Mouse (Mus musculus) left cerebral cortex, postnatal 25 days (tissue): Measurements from ENCODE around the gene Ccr4. TPM values are rescaled to one million over a fixed set of nuclear protein-coding genes. Genes with fewer than 3 reads are reported as not detected.

Experiments used
- DNase-seq, 2 experiments: peaks; one replicate each; pipeline ENCODE4 v3.0.0; 2022; ENCODE audit warnings: low spot score in 2 of 2, mixed read lengths in 1 of 2
- intact Hi-C: fragments of 180-260 bp; cut with DNase I; formaldehyde crosslinking; loops from one replicate; pipeline ENCODE4 v1.15.1; 2025
- total RNA-seq, 2 experiments: library from RNA; stranded (reverse); gene quantifications; 2 replicates each; pipeline ENCODE4 v1.2.3; 2021

Ccr4 gene
- total RNA-seq, 2 experiments from 2014 or later: not detected

DNA sequence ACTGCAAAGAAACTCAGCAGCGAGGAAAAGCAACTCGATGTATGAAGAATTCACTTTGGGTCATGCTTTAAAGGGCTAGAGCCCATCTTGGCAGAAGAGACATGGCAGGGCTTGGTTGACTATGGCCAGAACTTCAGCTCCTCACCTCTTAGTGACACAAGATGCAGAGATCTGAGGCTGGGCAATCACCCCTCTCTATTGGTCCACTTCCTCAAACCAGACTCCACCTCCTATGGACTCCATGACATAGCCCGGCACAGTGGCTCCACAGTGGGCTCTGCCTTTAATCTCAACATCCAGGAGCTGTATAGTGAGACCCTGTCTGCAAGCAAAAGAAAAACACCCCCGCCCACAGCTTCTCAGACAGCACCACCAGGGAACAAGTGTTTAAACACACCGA is 19.9 kb downstream of the Ccr4 start:
- intact Hi-C loops: no loop called here
- DNase-seq: no peak

DNA sequence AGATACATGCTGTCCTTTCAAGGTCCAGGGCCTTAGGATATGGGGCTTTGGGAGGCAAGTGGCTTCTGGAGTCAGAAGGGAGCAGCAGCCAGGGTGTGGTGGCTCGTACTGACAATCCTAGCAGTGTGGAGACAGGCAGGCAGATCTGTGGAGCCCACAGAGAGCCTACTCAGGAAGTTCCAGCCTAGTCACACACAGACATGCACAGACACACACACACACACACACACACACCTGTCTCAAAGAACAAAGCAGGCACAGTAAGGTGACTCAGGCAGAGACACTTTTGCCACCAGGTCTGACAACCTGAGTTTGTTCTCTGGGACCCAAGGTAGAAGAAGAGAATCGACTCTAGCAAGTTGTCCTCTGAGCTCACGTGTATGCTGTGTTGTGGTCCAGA is 23.8 kb downstream of the Ccr4 start:
- DNase-seq: no peak
- intact Hi-C loops: no loop called here

DNA sequence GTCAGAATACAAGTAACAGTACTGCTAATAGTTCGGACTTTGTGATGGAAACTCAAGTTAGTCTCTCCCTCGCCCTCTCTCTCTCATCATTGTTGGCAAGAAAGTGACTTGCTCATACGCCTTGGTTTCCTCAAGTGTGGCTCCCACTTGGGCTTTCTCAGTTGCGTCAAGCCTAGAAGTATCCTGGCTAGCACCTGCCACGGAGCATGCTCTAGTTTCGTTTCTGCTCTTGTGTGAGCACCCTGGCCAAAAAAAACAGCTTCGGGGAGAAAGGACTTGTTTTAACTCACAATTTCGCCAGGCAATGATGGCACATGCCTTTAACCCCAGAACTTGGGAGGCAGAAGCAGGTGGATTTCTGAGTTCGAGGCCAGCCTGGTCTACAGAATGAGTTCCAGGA is 27.7 kb downstream of the Ccr4 start:
- DNase-seq: no peak
- intact Hi-C loops: no loop called here

DNA sequence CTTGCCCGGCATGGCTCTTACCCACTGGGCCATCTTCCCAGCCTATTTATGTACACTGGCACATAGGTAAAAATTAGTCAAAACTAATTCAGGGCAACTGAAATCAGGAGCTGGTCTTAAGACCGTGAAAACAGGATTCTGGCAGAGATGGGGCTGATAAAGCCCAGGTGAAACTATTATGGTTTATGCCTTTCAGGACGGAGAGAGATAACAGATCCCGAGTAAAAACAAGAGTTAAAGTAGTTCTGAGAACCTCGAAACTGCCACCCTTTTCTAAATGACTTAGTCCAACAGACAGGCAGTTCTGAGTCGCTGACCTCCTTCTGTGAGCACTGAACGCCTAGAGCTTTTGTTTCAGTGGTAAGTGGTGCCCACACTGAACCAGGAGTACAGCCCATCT is 32.8 kb downstream of the Ccr4 start:
- intact Hi-C loops: no loop called here
- DNase-seq: no peak

DNA sequence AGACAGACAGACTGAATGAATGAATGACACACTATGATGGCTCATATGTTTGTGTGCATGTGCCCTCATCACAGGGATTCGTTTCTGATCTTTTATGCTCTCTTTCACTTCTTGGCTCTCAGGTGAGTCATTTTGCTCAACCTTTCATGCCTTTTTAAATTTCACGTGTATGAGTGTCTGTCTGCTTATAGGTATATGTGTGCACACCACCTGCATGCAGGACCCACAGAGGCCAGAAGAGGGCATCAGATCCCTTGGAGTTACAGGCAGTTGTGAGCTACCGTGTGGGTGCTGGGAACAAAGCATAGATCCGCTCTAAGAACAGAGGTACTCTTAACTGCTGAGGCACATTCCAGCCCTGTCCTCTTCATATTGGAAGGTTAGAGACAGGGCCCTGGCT is 36.0 kb downstream of the Ccr4 start:
- DNase-seq: no peak
- intact Hi-C loops: no loop called here

DNA sequence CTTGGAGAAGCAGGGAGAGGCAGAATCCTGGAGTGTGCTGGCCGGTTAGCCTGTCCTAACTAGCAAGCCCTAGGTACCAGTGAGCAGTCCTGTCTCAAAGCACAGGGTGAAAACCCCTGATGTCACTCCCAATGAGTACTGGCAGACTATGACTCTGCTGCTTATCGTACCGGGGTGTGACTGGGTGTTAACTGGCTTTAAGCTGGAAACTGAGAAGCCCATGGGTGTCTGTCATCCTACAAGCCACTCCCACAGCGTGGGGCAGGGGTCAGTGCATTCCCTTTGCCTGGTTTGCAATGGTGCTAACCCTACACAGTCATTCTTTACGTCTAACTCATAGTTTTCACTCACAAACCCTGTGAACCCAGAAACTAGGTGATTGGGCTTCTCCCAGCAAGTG is 36.5 kb downstream of the Ccr4 start:
- no peak for DNase-seq
- intact Hi-C loops: no loop called here

DNA sequence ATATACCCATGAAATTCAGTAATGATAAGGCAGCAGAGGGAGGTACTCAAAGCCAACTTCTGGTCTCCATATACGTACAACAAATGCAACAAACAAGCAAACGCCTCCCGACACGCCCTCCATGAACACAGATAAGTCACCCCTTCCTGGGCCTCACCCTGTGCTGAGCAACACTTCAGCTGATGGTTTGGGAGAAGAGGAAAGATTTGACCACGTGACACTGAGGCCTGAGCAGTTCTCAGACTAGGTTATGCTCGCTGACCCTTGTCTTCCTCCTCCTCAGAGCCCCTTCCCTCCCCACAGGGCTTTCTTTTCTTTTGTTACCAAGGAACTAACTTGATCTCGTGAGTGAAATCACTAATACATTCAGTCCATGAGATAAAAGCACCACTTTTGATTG is 37.8 kb downstream of the Ccr4 start:
- no peak for DNase-seq
- intact Hi-C loops: no loop called here

DNA sequence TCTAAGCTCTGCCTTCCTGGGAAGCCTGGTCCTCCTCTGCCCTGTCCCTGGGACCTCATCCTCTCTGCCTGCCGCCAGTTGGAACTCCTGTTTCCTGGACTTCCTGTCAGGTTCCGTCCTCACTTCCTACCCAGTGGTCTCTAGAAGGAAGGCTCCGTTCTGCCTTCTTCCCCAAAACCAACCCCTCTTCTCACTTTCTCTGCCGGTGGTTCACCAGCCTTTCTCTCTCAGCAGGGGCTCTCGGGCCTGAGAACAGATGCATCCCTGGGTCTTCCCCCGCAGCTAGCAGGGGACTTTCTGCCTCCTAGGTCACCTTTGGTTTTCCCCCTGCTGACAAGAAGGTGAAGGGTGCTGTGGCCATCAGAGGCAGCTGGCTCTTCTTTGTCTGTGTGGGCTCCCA is 39.3 kb downstream of the Ccr4 start:
- DNase-seq: no peak
- intact Hi-C loops: no loop called here

DNA sequence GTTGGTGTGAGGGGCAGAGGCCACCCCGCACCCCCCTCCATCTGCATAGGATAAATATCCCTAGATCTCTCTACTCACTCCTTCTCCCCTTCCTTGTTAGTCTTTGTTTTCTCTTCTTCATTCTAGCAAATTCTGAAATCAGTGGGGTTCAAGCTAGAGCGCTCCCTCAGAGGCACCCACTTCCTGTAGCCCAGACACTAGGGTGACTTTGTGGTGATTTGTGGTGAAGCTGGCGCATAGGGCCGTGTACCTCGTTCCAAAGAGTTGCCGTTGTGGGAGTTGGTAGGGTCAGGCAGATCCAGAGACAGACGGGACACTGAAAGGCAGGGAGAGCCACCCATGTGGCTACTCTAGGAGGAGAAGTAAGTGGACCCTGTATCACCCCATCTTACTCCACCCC is 42.1 kb downstream of the Ccr4 start:
- intact Hi-C loops: no loop called here
- DNase-seq: no peak

DNA sequence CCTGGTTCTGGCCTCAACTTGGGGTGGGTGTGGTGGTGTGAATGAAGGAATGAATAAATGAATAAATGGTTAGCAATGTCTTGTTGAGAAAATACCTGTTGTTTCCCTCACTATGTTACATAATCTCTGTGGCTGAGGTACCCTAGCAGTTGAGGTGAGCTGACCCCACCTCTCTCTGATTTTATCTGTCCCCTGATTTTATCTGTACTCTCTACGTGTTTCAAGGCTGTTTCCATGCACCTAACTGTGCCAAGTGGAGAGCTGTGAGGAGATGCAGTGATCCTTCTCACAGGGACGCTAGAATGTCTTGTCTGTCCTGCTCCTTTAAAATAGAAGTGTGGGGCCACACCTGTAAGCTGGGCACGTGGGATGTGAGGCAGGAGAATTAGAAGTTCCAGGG is 46.3 kb downstream of the Ccr4 start:
- intact Hi-C loops: no loop called here
- no peak for DNase-seq

DNA sequence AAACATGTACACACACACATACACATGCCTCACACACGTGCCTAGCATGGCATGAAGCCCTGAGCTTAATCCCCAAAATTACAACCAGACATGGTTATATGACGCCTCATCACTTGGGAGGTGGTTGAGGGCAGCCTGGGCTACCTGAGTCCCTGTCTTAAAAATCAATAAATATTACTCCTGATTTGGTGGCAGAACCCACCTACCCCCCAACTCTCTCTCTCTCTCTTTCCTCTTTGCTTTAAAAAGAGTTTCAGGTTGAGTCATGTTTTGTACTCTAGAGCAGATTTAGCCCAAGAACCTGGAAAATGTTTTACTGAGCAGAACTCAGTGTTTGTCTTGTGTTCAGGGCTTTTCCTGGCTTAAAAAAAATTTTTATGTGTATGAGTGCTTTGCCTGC is 49.3 kb downstream of the Ccr4 start:
- no peak for DNase-seq
- intact Hi-C loops: no loop called here

DNA sequence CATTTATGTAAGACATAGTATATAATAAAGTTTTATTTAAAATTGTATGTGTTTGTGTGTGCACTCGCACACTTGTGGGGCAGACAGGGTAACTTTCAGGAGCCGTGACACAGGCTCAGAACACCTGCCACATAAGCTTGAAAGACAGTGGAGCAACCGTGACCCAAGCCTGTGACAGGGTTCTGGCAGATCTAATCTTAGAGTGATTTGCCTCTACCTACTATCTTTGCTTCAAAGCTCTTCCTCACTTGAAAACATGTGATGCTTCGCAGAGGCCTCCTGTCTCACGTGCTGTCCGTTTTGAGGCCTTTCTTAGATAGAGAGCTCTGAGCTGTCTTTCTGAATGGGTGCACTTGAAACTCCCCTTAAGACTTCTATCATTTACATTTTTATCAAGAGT is 52.3 kb downstream of the Ccr4 start:
- DNase-seq: no peak
- intact Hi-C loops: no loop called here

DNA sequence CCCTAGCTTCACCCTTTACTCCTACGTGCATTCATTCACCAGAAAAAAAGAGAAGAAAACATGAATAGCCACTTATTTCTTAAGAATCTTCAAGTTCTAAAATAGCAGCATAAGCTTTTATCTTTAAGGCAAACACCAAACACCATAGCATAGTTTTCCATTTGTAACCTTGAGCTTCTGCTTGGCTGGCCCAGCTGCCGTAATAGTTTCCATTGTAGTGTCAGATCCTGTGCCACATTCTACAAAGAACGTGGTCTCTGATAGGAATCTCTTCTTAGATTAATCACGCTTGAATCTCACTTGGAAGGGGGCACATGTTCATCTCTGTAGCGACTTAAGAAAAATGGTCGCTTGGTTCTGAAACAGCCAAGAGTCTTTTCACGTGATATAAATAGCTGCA is 53.1 kb downstream of the Ccr4 start:
- DNase-seq: no peak
- intact Hi-C loops: no loop called here

DNA sequence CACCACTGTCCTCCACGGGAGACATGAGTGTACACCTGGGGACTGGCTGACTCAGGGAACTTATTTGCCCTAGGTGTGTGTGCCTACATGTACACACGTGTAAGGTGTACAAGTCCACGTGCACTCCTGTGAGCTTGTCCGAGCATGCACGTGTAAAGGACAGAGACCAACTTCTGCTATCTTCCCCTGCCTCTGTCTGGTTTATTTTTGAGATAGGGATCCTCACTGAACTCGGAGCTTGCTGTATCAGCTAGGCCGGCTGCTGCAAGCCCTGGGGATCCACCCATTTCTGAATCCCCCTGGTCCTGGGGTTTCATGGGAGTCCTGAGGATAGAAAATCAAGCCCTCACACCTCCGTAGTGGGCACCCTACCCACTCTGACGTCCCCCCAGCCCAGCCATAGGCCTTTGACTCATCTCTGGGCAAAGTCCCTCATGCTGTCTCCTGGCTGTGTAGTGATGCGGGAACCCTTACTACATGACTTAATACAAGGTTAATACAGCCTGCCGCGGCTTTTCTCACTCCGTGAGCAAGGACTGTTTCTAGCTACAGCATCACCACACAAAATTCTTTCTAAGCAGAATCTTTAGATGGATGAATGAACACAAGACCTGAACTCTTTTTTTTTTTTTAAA is 55.5 kb downstream of the Ccr4 start:
- DNase-seq: no peak

DNA sequence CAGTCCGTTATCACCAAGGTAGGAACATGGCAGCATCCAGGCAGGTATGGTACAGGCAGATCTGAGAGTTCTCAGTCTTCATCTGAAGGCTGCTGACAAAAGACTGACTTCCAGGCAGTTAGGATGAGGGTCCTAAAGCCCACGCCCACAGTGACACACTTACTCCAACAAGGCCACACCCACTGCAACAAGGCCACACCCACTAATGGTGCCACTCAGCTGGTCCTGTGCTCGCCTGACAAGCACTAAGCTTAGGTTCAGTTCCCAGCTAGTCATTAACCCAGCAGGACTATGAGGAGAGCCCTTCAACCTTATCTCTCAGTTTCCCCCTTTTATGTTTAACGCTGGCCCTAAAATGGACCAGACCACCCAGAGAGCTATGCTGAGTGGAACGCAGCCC is 56.0 kb downstream of the Ccr4 start:
- intact Hi-C loops: no loop called here
- DNase-seq: no peak

More for the DNA sequence above, 55.5 kb downstream of the Ccr4 start:
- intact Hi-C loops: no loop called here

DNA sequence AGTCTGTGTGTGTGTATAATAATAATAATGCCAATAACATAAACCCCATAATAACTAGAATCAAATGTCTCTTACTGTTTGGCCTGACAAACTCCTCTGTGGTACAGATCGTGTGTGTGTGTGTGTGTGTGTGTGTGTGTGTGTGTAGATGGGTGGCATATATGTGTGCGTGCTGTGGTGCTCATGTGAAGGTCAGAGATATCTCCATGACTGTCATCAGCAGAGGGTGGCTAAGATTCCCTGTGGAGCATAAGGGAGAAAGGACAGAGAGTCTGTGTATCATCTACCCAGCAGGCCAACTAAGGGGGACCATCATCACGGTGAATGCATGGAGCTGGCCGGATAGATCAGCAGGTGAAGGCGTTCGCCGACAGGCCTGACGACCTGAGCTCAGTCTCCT is 57.8 kb downstream of the Ccr4 start:
- no peak for DNase-seq
- intact Hi-C loops: no loop called here

DNA sequence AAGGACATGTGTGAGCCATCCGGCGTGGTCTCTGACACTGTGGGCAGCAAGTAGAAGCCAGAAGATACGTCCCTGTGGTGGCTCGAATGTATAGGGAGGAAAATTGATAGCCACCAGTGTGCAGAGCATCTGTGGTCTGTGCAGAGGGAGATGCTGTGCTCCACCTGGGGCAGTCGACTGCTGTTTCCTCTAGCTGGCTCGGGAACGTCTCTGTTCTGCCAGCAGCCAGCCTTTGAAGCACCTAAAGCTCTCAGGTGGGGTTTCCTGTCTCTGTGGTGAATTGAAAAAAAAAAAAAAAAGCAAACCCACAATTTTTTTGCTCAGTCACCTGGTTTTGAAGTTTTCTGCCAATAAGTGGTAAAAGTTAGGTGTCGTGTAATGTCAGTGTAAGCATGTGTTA is 61.4 kb downstream of the Ccr4 start:
- intact Hi-C loops: no loop called here
- DNase-seq: no peak

DNA sequence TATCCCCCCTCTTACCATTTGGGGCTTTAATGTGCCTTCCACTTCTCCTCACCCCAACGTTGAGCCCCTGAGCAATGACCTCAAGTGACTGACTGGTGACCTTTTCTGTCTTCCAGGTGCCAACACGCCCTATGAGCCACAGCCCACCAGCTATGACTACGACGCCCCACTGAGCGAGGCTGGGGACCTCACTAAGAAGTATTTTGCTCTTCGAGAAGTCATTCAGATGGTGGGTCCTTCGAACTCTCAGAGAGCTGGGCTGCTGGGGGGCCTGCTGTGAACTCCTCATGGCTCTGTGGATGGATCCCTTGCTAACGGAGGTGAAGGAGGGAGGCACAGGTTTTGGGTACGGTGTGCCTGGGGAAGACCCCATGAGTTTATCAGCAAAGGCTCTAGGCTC is 61.8 kb downstream of the Ccr4 start:
- intact Hi-C loops: no loop called here
- no peak for DNase-seq

DNA sequence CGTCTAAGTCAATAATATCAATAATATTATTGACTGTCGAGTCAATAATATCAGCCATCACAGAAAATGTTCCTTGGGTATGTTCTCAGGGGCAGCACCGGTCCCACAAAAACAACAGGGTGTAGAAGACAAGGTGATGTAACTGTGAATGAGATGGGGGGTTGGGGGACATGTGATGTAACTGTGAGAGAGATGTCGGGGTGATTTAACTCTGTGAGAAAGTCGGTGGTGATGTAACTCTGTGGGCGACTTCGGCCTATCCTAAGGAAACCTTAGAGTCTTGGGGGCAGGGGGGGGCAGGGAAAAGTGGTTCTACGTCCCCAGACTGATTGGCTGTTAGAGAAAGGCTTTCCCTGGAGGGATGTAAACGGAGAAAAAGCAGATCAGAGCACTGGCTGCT is 62.5 kb downstream of the Ccr4 start:
- intact Hi-C loops: no loop called here
- DNase-seq: no peak

DNA sequence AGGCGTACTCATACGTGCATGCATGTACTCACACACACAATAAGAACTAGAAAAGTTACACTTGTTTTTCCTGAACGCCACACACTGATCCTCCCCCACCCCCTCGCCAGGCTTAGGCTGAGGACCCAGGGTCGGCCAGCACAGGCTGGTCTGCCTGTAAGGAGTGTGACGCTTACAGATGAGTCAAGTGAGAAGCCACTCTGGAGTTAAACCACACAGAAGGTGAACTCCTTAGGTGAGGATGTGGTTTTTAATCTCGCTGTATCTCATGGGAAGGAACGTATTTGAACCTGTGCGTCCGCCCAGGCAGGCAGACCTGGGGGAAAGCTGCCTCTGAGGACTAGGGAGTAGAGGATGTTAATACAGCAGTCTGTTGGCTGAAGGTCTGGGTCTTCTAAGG is 64.2 kb downstream of the Ccr4 start:
- intact Hi-C loops: no loop called here
- DNase-seq: no peak
